Mouse (Mus musculus): ENCODE measurements around the gene Wnt5b. TPM values are rescaled to one million over a fixed set of nuclear protein-coding genes. Genes with fewer than 3 reads are reported as not detected.

The Wnt5b gene
- polyA plus RNA-seq, 1 experiment, result 0.04 TPM

DNA sequence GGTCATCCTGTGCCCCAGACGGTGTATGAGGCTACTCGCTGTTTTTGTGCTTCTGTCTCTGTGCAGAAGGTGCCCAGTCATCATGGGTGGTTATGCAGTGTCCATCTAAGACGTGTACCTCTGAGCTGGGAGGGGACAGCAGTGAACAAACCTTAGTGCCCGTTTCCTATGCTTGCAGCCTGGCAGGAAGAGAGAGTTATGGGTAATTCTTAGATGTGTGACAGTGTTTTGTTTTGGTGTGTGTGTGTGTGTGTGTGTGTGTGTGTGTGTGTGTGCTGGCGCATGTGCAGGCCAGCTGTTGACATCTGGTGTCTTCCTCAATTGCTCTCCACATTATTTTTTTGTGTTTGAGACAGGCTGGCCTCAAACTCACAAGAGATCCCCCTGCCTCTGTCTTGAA is 44.1 kb downstream of the Wnt5b start:
- no peak overlapping the region for H3K4me3 ChIP-seq
- no peak for TF ChIP-seq MYOG (IDR thresholded peaks at IDR 0.05; ENCODE audit: control insufficient read depth in 1 of 3, insufficient read depth in 1 of 3, insufficient read length in 2 of 3, low read depth in 2 of 3)
- no peaks in the 10 kb centered on the region for H3K27me3 ChIP-seq (ENCODE audit: control insufficient read depth, insufficient read depth, insufficient read length)
- no peak overlapping the region for H3K4me2 ChIP-seq (ENCODE audit: low read depth)
- no peaks in the 10 kb centered on the region for H3K36me3 ChIP-seq (ENCODE audit: control insufficient read depth, insufficient read depth)
- no peaks in the 10 kb centered on the region for H3K79me2 ChIP-seq (ENCODE audit: control insufficient read depth, insufficient read depth)
- no peak overlapping the region for H3ac ChIP-seq (ENCODE audit: control insufficient read depth, insufficient read length)

DNA sequence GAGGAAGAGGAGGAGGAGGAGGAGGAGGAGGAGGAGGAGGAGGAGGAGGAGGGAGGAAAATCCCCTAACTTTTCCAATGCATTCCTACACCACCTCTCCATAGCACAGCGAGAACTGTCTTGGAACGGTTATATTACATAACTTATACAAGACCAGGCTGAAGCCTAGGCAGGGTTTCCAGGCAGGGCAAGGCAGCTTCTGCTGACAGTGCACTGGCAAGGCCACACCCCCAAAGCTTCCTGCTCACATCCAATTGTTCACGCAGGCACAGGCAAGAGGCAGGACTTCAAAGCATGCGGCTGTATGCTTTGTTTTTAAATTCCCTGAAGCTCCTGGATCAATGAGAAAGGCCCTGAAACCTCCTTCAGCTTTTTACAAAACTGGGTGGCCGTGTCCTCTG is 44.9 kb downstream of the Wnt5b start:
- Histone ChIP-seq H3K4me2 (ENCODE audit: low read depth) (no peak overlapping the region), H3K27me3 (ENCODE audit: control insufficient read depth, insufficient read depth, insufficient read length) (no peaks in the 10 kb centered on the region), H3K4me3 (no peak overlapping the region), H3K79me2 (ENCODE audit: control insufficient read depth, insufficient read depth) (no peaks in the 10 kb centered on the region), H3ac (ENCODE audit: control insufficient read depth, insufficient read length) (no peak overlapping the region), H3K36me3 (ENCODE audit: control insufficient read depth, insufficient read depth) (no peaks in the 10 kb centered on the region)
- TF ChIP-seq MYOD1 (IDR thresholded peaks at IDR 0.05; ENCODE audit: control insufficient read depth in 1 of 3, insufficient read length in 2 of 3, low read depth in 2 of 3) (no peak), USF1 (IDR thresholded peaks at IDR 0.05; ENCODE audit: low read depth) (no peak), POLR2A (IDR thresholded peaks at IDR 0.05; ENCODE audit: insufficient read length, low read depth) (no peak), REST (IDR thresholded peaks at IDR 0.05; ENCODE audit: insufficient read depth, insufficient read length) (no peak), MAX (IDR thresholded peaks at IDR 0.05; ENCODE audit: low read depth) (no peak), POLR2AphosphoS2 (IDR thresholded peaks at IDR 0.05; ENCODE audit: insufficient read length, low read depth) (no peak)

DNA sequence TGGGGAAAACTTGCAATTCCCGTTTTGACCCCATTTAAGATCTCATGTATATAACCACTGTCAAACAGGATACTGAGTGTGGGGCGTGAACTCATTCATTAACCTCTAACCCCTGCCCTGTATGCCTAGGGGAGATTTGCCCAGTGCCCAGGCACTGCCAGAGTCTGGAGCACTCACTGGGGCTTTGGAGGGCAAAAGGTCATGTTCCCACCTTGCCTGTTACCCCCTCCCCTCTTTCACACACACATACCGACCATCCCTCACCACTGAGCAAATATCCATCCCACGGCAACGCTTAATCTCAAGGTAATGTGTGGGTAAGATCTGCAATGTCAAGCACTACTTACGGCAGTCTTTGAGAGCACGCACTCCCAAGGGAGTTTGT is 51.5 kb downstream of the Wnt5b start:
- H3K4me3 ChIP-seq, result no peak overlapping the region
- no peaks in the 10 kb centered on the region for H3K79me2 ChIP-seq (ENCODE audit: control insufficient read depth, insufficient read depth)
- H3ac ChIP-seq (ENCODE audit: control insufficient read depth, insufficient read length), result no peak overlapping the region
- no peak overlapping the region for H3K4me2 ChIP-seq (ENCODE audit: low read depth)
- no peaks in the 10 kb centered on the region for H3K36me3 ChIP-seq (ENCODE audit: control insufficient read depth, insufficient read depth)
- TF ChIP-seq TCF3 (IDR thresholded peaks at IDR 0.05; ENCODE audit: insufficient read length, low read depth) (no peak), REST (IDR thresholded peaks at IDR 0.05; ENCODE audit: insufficient read depth, insufficient read length) (no peak), TCF12 (IDR thresholded peaks at IDR 0.05; ENCODE audit: insufficient read depth, poor library complexity, severe bottlenecking) (no peak), USF1 (IDR thresholded peaks at IDR 0.05; ENCODE audit: low read depth) (no peak), MAX (IDR thresholded peaks at IDR 0.05; ENCODE audit: low read depth) (no peak), CEBPB (IDR thresholded peaks at IDR 0.05; ENCODE audit: insufficient read depth, poor library complexity, severe bottlenecking) (no peak), MYOD1 (IDR thresholded peaks at IDR 0.05; ENCODE audit: control insufficient read depth in 1 of 3, insufficient read length in 2 of 3, low read depth in 2 of 3) (no peak), POLR2AphosphoS2 (IDR thresholded peaks at IDR 0.05; ENCODE audit: insufficient read length, low read depth) (no peak), SRF (IDR thresholded peaks at IDR 0.05; ENCODE audit: control insufficient read depth, insufficient read length, low read depth) (no peak), POLR2A (IDR thresholded peaks at IDR 0.05; ENCODE audit: insufficient read length, low read depth) (no peak), MYOG (IDR thresholded peaks at IDR 0.05; ENCODE audit: control insufficient read depth in 1 of 3, insufficient read depth in 1 of 3, insufficient read length in 2 of 3, low read depth in 2 of 3) (no peak), E2F4 (IDR thresholded peaks at IDR 0.05; ENCODE audit: insufficient read depth) (no peak)
- no peaks in the 10 kb centered on the region for H3K27me3 ChIP-seq (ENCODE audit: control insufficient read depth, insufficient read depth, insufficient read length)

DNA sequence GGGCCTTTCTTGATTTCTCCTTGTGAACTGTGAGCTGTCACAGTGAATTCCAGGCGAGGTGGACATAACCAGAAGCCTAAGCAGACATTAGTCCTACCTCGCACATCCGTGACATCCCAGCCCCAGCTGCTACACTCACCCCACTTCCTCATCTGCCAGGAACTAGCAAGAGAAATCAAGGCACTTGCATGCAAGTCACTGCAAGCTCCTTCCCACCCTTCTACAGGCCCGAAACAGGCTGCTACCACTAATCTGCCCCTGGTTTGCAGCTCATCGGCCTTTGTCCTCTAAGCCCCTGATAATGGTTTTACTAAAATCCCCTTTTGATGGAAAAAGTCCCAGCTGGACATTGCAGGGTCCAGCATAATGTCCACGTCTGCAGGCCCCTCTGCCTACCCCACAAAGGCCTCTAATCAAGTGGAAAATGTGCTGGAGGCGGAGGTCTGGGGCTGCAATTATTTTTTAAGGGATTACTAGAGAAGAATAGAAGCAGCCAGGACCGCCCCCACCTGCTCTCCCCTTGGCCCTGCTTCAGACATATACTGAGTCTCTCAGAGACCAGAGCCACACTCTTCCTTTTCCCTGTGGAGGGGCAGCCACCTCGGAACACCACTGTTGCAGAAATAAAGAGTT is 52.0 kb downstream of the Wnt5b start:
- Histone ChIP-seq H3K36me3 (ENCODE audit: control insufficient read depth, insufficient read depth) (no peaks in the 10 kb centered on the region), H3K4me2 (ENCODE audit: low read depth) (no peak overlapping the region), H3ac (ENCODE audit: control insufficient read depth, insufficient read length) (no peak overlapping the region), H3K4me3 (no peak overlapping the region), H3K27me3 (ENCODE audit: control insufficient read depth, insufficient read depth, insufficient read length) (no peaks in the 10 kb centered on the region), H3K79me2 (ENCODE audit: control insufficient read depth, insufficient read depth) (no peaks in the 10 kb centered on the region)
- TF ChIP-seq E2F4 (IDR thresholded peaks at IDR 0.05; ENCODE audit: insufficient read depth), result no peak
- TF ChIP-seq MYOG (IDR thresholded peaks at IDR 0.05; ENCODE audit: control insufficient read depth in 1 of 3, insufficient read depth in 1 of 3, insufficient read length in 2 of 3, low read depth in 2 of 3), result no peak
- TF ChIP-seq USF1 (IDR thresholded peaks at IDR 0.05; ENCODE audit: low read depth), result no peak

DNA sequence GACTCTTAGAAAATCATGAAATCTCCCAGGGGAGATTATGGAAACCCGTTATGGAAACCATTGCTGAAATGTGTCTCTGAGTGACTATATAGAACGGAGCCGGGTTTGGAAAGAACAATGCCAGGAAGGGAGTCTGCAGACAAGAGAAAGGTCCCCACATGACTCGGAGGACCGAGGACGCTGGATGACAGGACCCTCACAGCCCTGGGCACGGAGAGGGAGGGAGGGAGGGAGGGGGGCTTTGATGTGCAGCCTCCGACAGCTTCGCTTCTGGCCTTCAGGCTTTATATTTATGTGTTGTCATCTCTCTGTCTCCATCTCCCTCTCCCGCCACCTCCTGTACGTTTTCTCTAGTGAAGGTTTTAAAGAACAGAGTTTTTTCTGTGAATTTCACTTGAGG is 53.1 kb downstream of the Wnt5b start:
- H3K27me3 ChIP-seq (ENCODE audit: control insufficient read depth, insufficient read depth, insufficient read length), result no peaks in the 10 kb centered on the region
- no peaks in the 10 kb centered on the region for H3K36me3 ChIP-seq (ENCODE audit: control insufficient read depth, insufficient read depth)
- no peak overlapping the region for H3ac ChIP-seq (ENCODE audit: control insufficient read depth, insufficient read length)
- H3K79me2 ChIP-seq (ENCODE audit: control insufficient read depth, insufficient read depth), result no peaks in the 10 kb centered on the region
- no peak overlapping the region for H3K4me2 ChIP-seq (ENCODE audit: low read depth)
- H3K4me3 ChIP-seq, result no peak overlapping the region
- TF ChIP-seq CEBPB (IDR thresholded peaks at IDR 0.05; ENCODE audit: insufficient read depth, poor library complexity, severe bottlenecking) (no peak), E2F4 (IDR thresholded peaks at IDR 0.05; ENCODE audit: insufficient read depth) (no peak), TCF3 (IDR thresholded peaks at IDR 0.05; ENCODE audit: insufficient read length, low read depth) (no peak), MAX (IDR thresholded peaks at IDR 0.05; ENCODE audit: low read depth) (no peak), POLR2A (IDR thresholded peaks at IDR 0.05; ENCODE audit: insufficient read length, low read depth) (no peak), POLR2AphosphoS2 (IDR thresholded peaks at IDR 0.05; ENCODE audit: insufficient read length, low read depth) (no peak), SRF (IDR thresholded peaks at IDR 0.05; ENCODE audit: control insufficient read depth, insufficient read length, low read depth) (no peak), USF1 (IDR thresholded peaks at IDR 0.05; ENCODE audit: low read depth) (no peak), MYOD1 (IDR thresholded peaks at IDR 0.05; ENCODE audit: control insufficient read depth in 1 of 3, insufficient read length in 2 of 3, low read depth in 2 of 3) (no peak), MYOG (IDR thresholded peaks at IDR 0.05; ENCODE audit: control insufficient read depth in 1 of 3, insufficient read depth in 1 of 3, insufficient read length in 2 of 3, low read depth in 2 of 3) (no peak), TCF12 (IDR thresholded peaks at IDR 0.05; ENCODE audit: insufficient read depth, poor library complexity, severe bottlenecking) (no peak), REST (IDR thresholded peaks at IDR 0.05; ENCODE audit: insufficient read depth, insufficient read length) (no peak)

All from myocyte (in vitro differentiated cells).